Mouse (Mus musculus) ES-Bruce4 (cell line): ENCODE measurements around the gene Cul4a. TPM values are rescaled to one million over a fixed set of nuclear protein-coding genes. Genes with fewer than 3 reads are reported as not detected.
"Not testable (repeated sequence)": the region's sequence is repeated elsewhere in the genome, so short reads cannot be mapped to it uniquely, and the experiment has no call there.

Experiments
- H3K27ac ChIP-seq: 2 replicates; pipeline ENCODE4 v1.5.1; 2012; ENCODE audit warnings: low read length, inconsistent platforms; ENCODE audit not compliant: insufficient read depth
- H3K27me3 ChIP-seq: 2 replicates; pipeline ENCODE4 v1.6.1; 2012; ENCODE audit warnings: mild to moderate bottlenecking, low read length, inconsistent platforms; ENCODE audit not compliant: control insufficient read depth, poor library complexity, insufficient read depth, severe bottlenecking
- H3K36me3 ChIP-seq: 2 replicates; pipeline ENCODE4 v1.6.1; 2012; ENCODE audit warnings: inconsistent platforms, mild to moderate bottlenecking, low read length, moderate library complexity; ENCODE audit not compliant: control insufficient read depth, poor library complexity, insufficient read depth, severe bottlenecking
- H3K4me1 ChIP-seq: one replicate; pipeline ENCODE4 v1.8.1; 2011; ENCODE audit warnings: low read length; ENCODE audit not compliant: control insufficient read depth, insufficient read depth
- H3K4me3 ChIP-seq: 2 replicates; pipeline ENCODE4 v1.5.1; 2011; ENCODE audit warnings: low read depth, mild to moderate bottlenecking, low read length
- H3K9ac ChIP-seq: 2 replicates; pipeline ENCODE4 v1.6.1; 2012; ENCODE audit warnings: low read depth, mild to moderate bottlenecking, inconsistent platforms; ENCODE audit not compliant: poor library complexity, severe bottlenecking
- H3K9me3 ChIP-seq: replicated peaks from 2 replicates; pipeline ENCODE4 v1.6.1; 2012; ENCODE audit warnings: mild to moderate bottlenecking, low read length, inconsistent platforms; ENCODE audit not compliant: control insufficient read depth, poor library complexity, insufficient read depth, severe bottlenecking
- CTCF ChIP-seq: IDR thresholded peaks from one replicate; pipeline ENCODE4 v1.8.1; 2011; ENCODE audit warnings: low read depth, low read length
- EP300 ChIP-seq: IDR thresholded peaks from 2 replicates; pipeline ENCODE4 v1.6.1; 2011; ENCODE audit warnings: low read depth, low read length; ENCODE audit not compliant: insufficient read depth
- POLR2A ChIP-seq: IDR thresholded peaks from one replicate; pipeline ENCODE4 v1.8.1; 2011; ENCODE audit warnings: low read length; ENCODE audit not compliant: insufficient read depth
- polyA plus RNA-seq: library from polyadenylated mRNA; stranded (reverse); fragments of >200 nt; gene quantifications from 2 replicates; pipeline ENCODE4 v1.2.4, GENCODE M21; 2011; ENCODE audit warnings: low read depth; ENCODE audit not compliant: missing spikeins, insufficient read depth, insufficient read length

Gene Cul4a
- 68.0 and 83.3 TPM in 2 replicates for polyA plus RNA-seq

- H3K27ac ChIP-seq: 0 out of 2 replicates have a peak within 1 kb of the TSS, but pooled peaks have one; percentile 3
- peak within 1 kb of the TSS; percentile 82 for H3K9ac ChIP-seq
- peak within 1 kb of the TSS; percentile 89 for H3K4me3 ChIP-seq
- no peaks in the 10 kb centered on the region for H3K27me3 ChIP-seq
- no peaks in the 10 kb centered on the region for H3K9me3 ChIP-seq
- no peaks in the 10 kb centered on the region for H3K36me3 ChIP-seq
- TF ChIP-seq CTCF (peak; percentile 66), EP300 (no peak), POLR2A (peak; percentile 50)
- no peaks in the 10 kb centered on the region for H3K4me1 ChIP-seq
These were observed at the start of gene Cul4a, which contains the start of gene Pcid2 for GRCm38 (mm10) chr8:13105087-13105881. Gene Cul4a (plus strand): TSS chr8:13105621. Gene Pcid2 (minus strand): TSS chr8:13105459.

- no peak overlapping the region for H3K4me3 ChIP-seq
- H3K27me3 ChIP-seq: no peaks in the 10 kb centered on the region
- no peaks in the 10 kb centered on the region for H3K36me3 ChIP-seq
- no peak overlapping the region for H3K9ac ChIP-seq
- H3K27ac ChIP-seq: no peak overlapping the region
- TF ChIP-seq CTCF (no peak), POLR2A (no peak), EP300 (no peak)
- H3K9me3 ChIP-seq: no peaks in the 10 kb centered on the region
- no peaks in the 10 kb centered on the region for H3K4me1 ChIP-seq
These were observed 48.1 kb upstream of the Cul4a start for GRCm38 (mm10) chr8:13057351-13057750.

- Histone ChIP-seq H3K9me3 (no peaks in the 10 kb centered on the region), H3K27ac (no peak within 1 kb of the TSS), H3K9ac (no peak within 1 kb of the TSS), H3K36me3 (no peaks in the 10 kb centered on the region), H3K4me1 (no peaks in the 10 kb centered on the region), H3K27me3 (no peaks in the 10 kb centered on the region), H3K4me3 (no peak within 1 kb of the TSS)
- no peak for TF ChIP-seq CTCF
- TF ChIP-seq POLR2A: no peak
- no peak for TF ChIP-seq EP300
These were observed 44.8 kb upstream of the Cul4a start, which contains the start of gene Proz for GRCm38 (mm10) chr8:13060441-13061150. Gene Proz (plus strand): TSS chr8:13060914.

- Histone ChIP-seq H3K36me3 (no peaks in the 10 kb centered on the region), H3K4me1 (peaks cover 2% of the 10 kb centered on the region), H3K9me3 (no peaks in the 10 kb centered on the region), H3K9ac (no peak overlapping the region), H3K27ac (no peak overlapping the region), H3K27me3 (no peaks in the 10 kb centered on the region), H3K4me3 (no peak overlapping the region)
- no peak for TF ChIP-seq CTCF
- TF ChIP-seq POLR2A: no peak
- TF ChIP-seq EP300: no peak
These were observed 42.3 kb upstream of the Cul4a start for GRCm38 (mm10) chr8:13063112-13063511.

GRCm38 (mm10) chr8:13073255-13073654 lies 32.2 kb upstream of the Cul4a start:
- H3K4me1 ChIP-seq: peaks cover under 1% of the 10 kb centered on the region
- no peak overlapping the region for H3K4me3 ChIP-seq
- no peak overlapping the region for H3K27ac ChIP-seq
- H3K9me3 ChIP-seq: no peaks in the 10 kb centered on the region
- H3K36me3 ChIP-seq: peaks cover 28% of the 10 kb centered on the region
- no peak for TF ChIP-seq EP300
- no peak overlapping the region for H3K9ac ChIP-seq
- no peaks in the 10 kb centered on the region for H3K27me3 ChIP-seq

- TF ChIP-seq CTCF (no peak), POLR2A (no peak), EP300 (no peak)
These were observed 30.4 kb upstream of the Cul4a start for GRCm38 (mm10) chr8:13075044-13075443.

GRCm38 (mm10) chr8:13075579-13075978 lies 29.8 kb upstream of the Cul4a start:
- not testable (repeated sequence) for H3K9ac ChIP-seq, H3K27me3 ChIP-seq, H3K4me3 ChIP-seq, H3K27ac ChIP-seq, H3K9me3 ChIP-seq, H3K4me1 ChIP-seq
- H3K36me3 ChIP-seq: peaks cover 48% of the 10 kb centered on the region

More at GRCm38 (mm10) chr8:13075044-13075443, 30.4 kb upstream of the Cul4a start:
- Histone ChIP-seq H3K4me3 (no peak overlapping the region), H3K27me3 (no peaks in the 10 kb centered on the region), H3K27ac (no peak overlapping the region), H3K36me3 (peaks cover 43% of the 10 kb centered on the region), H3K4me1 (no peaks in the 10 kb centered on the region), H3K9me3 (no peaks in the 10 kb centered on the region), H3K9ac (no peak overlapping the region)
